Mouse (Mus musculus) lung, postnatal 0 days (tissue): Measurements from ENCODE around the gene Fam243.

ENCODE experiments used
- CTCF ChIP-seq: IDR thresholded peaks from 2 replicates; pipeline ENCODE4 v1.5.1; 2016; ENCODE audit warnings: antibody characterized with exemption, mild to moderate bottlenecking
- EP300 ChIP-seq: IDR thresholded peaks from 2 replicates; pipeline ENCODE4 v1.6.1; 2016; ENCODE audit warnings: antibody characterized with exemption, mild to moderate bottlenecking, control low read depth

DNA sequence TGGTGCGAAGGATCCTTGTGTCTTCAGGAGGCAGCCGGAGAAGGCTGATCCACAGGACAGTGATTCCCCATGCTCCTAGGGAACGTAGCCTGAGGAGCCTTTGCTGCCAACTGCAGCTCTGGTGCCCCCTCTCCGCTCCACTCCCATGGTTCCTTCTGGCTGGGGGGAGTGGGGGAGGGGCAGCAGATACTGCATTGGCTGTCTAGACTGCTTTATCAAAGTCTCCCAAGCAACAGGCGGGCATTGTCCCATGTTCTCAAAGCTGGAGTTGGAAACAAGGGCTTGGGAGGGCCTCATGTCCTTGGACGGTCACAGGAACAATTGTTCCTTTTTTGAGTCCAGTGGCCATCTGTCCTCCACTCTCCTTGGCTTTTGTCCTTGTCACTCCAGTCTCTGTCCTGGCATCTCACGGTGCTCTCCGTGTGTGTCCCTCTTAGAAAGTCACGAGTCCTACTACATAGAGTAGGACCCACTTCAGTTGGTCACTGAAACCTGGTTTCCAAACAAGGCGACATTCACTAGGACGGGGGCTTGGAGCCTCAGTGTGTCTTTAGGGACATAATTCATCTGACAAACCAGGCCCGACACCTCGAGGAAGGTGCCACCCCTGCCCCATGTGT is 25.2 kb upstream of the Fam243 start:
- TF ChIP-seq CTCF (no peak), EP300 (no peak)
